8 mouse cellular contexts compared by ENCODE assay signal in the genomic region with DNA sequence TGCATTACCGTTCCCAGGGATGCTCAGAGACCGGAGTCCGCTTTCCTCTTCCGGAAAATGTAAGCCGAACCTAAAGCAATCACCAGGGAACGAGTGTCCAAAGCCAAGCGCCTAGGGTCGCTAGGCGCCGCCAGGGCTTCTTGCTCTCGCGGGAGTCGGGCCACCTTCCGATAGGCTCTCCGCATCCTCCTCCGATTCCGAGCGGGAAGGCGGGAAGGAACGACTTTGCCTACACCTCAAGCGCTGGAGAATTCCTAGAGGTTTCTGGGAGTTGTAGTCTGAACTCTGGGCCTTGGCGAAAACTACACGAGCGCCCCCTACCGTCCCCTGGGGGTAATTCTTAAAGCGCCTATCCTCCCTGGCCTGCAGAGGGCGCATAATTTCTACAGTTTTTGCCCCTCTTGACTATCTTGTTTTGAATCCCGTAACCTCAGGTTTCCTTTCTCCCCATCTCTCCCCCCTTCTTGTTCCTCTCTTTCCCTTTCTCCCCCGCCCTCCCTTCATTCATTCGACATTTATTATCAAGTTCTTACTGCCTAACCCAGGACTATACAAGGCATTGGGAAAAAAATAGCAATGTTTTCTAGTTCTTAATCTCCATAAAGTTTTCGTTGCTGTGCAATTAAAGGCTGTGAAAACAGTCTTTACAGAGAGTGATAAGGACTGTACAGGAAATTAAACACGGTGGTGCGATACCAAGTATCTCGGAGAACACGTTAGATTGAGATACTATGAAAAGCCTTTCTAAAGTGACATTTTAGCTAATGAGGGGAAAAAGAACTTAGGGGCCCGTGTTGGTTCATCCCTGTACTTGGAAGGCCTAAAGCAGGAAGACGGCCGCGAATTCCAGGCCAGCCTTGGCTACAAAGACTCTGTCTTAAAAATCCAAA. TPM values are rescaled to one million over a fixed set of nuclear protein-coding genes. Genes with fewer than 3 reads are reported as not detected.
DNase-seq lines count a peak whose midpoint lies in the region; ATAC-seq lines count a peak whose summit lies in the region.

No protein-coding gene starts in this region.

- H3K9me3 ChIP-seq in heart, embryonic 13.5 days: no peaks in the 10 kb centered on the region
- no peaks in the 10 kb centered on the region for H3K9me3 ChIP-seq in liver, embryonic 12.5 days (replicated peaks)
- H3K9me3 ChIP-seq in stomach, embryonic 15.5 days: no peaks in the 10 kb centered on the region

- DNase-seq in CD4-positive, CD25-positive, alpha-beta regulatory T cell, adult 2 months (ENCODE audit: low read depth, low spot score): peak; percentile 95
- DNase-seq in fat pad, adult 2 months (ENCODE audit: extremely low read depth, low read depth, low spot score): peak; percentile 83
- peak; percentile 96 for DNase-seq in kidney, postnatal 10 days
- DNase-seq in natural killer cell, adult 2 months (ENCODE audit: low spot score in 2 of 2): peak; percentile 95 to 96

- peaks cover 36% of the 10 kb centered on the region for H3K36me3 ChIP-seq in heart, embryonic 13.5 days
- H3K36me3 ChIP-seq in liver, embryonic 12.5 days: peaks cover 45% of the 10 kb centered on the region
- H3K36me3 ChIP-seq in stomach, embryonic 15.5 days: no peaks in the 10 kb centered on the region; the same call in 1 of the 2 replicates

- peak overlapping the region; percentile 80 for H3K4me2 ChIP-seq in heart, embryonic 13.5 days
- peak overlapping the region; percentile 96 for H3K4me2 ChIP-seq in liver, embryonic 12.5 days
- H3K4me2 ChIP-seq in stomach, embryonic 15.5 days: peak overlapping the region; percentile 79

- H3K4me1 ChIP-seq in brown adipose tissue, adult 24 weeks (ENCODE audit: control insufficient read depth, insufficient read depth, insufficient read length, low read length): peaks cover 5% of the 10 kb centered on the region
- H3K4me1 ChIP-seq in heart, embryonic 13.5 days: peaks cover 36% of the 10 kb centered on the region
- H3K4me1 ChIP-seq in liver, embryonic 12.5 days: peaks cover 74% of the 10 kb centered on the region
- H3K4me1 ChIP-seq in stomach, embryonic 15.5 days: peaks cover 30% of the 10 kb centered on the region

- under 1% methylated on average over 39 of the region's 39 CpGs for WGBS in heart, embryonic 13.5 days
- 1% methylated on average over 39 of the region's 39 CpGs for WGBS in liver, embryonic 12.5 days (ENCODE audit: insufficient replicate concordance)
- WGBS in stomach, embryonic 15.5 days: under 1% methylated on average over 39 of the region's 39 CpGs

- peak; percentile 84 for ATAC-seq in heart, embryonic 13.5 days (ENCODE audit: extremely low read depth, insufficient number of reproducible peaks, low FRiP score, low TSS enrichment)
- ATAC-seq in liver, embryonic 12.5 days: peak; percentile 80
- peak; percentile 93 for ATAC-seq in stomach, embryonic 15.5 days (ENCODE audit: insufficient read depth, low FRiP score, low read depth)

- no peaks in the 10 kb centered on the region for H3K27me3 ChIP-seq in heart, embryonic 13.5 days (replicated peaks)
- H3K27me3 ChIP-seq in liver, embryonic 12.5 days (replicated peaks): no peaks in the 10 kb centered on the region
- H3K27me3 ChIP-seq in stomach, embryonic 15.5 days (replicated peaks): no peaks in the 10 kb centered on the region

- H3K9ac ChIP-seq in heart, embryonic 13.5 days: peak overlapping the region; percentile 93
- peak overlapping the region; percentile 89 for H3K9ac ChIP-seq in liver, embryonic 12.5 days
- H3K9ac ChIP-seq in stomach, embryonic 15.5 days: peak overlapping the region; percentile 73

- H3K4me3 ChIP-seq in brown adipose tissue, adult 24 weeks (ENCODE audit: insufficient read depth, low read depth, low read length): peak overlapping the region; percentile 89
- H3K4me3 ChIP-seq in heart, embryonic 13.5 days: peak overlapping the region; percentile 85
- H3K4me3 ChIP-seq in liver, embryonic 12.5 days: peak overlapping the region; percentile 86
- peak overlapping the region; percentile 80 for H3K4me3 ChIP-seq in stomach, embryonic 15.5 days (replicated peaks)

- H3K27ac ChIP-seq in brown adipose tissue, adult 24 weeks (replicated peaks; ENCODE audit: low read depth, low read length): peak overlapping the region; percentile 89
- peak overlapping the region; percentile 96 for H3K27ac ChIP-seq in heart, embryonic 13.5 days (replicated peaks)
- peak overlapping the region; percentile 95 for H3K27ac ChIP-seq in liver, embryonic 12.5 days
- peak overlapping the region; percentile 97 for H3K27ac ChIP-seq in stomach, embryonic 15.5 days

RNA-seq across cellular contexts. Expression of a gene that starts 0.7 kb away (rescaled TPM):
- 10.7 and 10.9 TPM in 2 replicates for polyA plus RNA-seq in brown adipose tissue, adult 24 weeks (2012; ENCODE audit: insufficient read depth, insufficient read length, missing spikeins)
- polyA plus RNA-seq in heart, embryonic 13.5 days (2015; fragmentation: Nextera tagmentation; extraction: Ambion mirVana): 16.8 TPM in 2 replicates
- 24.3 and 27.1 TPM in 2 replicates for polyA plus RNA-seq in liver, embryonic 12.5 days (2016; fragmentation: Nextera tagmentation; extraction: Ambion mirVana)
- 21.6 and 24.5 TPM in 2 replicates for polyA plus RNA-seq in stomach, embryonic 15.5 days (2015; fragmentation: Nextera tagmentation; extraction: Ambion mirVana)

RNA-seq across cellular contexts. Expression of a gene that starts 0.8 kb away (rescaled TPM):
- 13.6 and 18.3 TPM in 2 replicates for polyA plus RNA-seq in brown adipose tissue, adult 24 weeks (2012; ENCODE audit: insufficient read depth, insufficient read length, missing spikeins)
- 82.6 and 86.5 TPM in 2 replicates for polyA plus RNA-seq in heart, embryonic 13.5 days (2015; fragmentation: Nextera tagmentation; extraction: Ambion mirVana)
- 110 TPM in 2 replicates for polyA plus RNA-seq in liver, embryonic 12.5 days (2016; fragmentation: Nextera tagmentation; extraction: Ambion mirVana)
- polyA plus RNA-seq in stomach, embryonic 15.5 days (2015; fragmentation: Nextera tagmentation; extraction: Ambion mirVana): 122 and 130 TPM in 2 replicates

RNA-seq across cellular contexts. Expression of a gene that starts 19.4 kb away (rescaled TPM):
- polyA plus RNA-seq in brown adipose tissue, adult 24 weeks (2012; ENCODE audit: insufficient read depth, insufficient read length, missing spikeins): not detected in 2 replicates
- polyA plus RNA-seq in heart, embryonic 13.5 days (2015; fragmentation: Nextera tagmentation; extraction: Ambion mirVana): 56.2 and 59.9 TPM in 2 replicates
- polyA plus RNA-seq in liver, embryonic 12.5 days (2016; fragmentation: Nextera tagmentation; extraction: Ambion mirVana): 1.7 and 2.3 TPM in 2 replicates
- polyA plus RNA-seq in stomach, embryonic 15.5 days (2015; fragmentation: Nextera tagmentation; extraction: Ambion mirVana): 10.4 and 12.6 TPM in 2 replicates

RNA-seq across cellular contexts. Expression of a gene that starts 26.4 kb away (rescaled TPM):
- 6.7 and 8.3 TPM in 2 replicates for polyA plus RNA-seq in brown adipose tissue, adult 24 weeks (2012; ENCODE audit: insufficient read depth, insufficient read length, missing spikeins)
- polyA plus RNA-seq in heart, embryonic 13.5 days (2015; fragmentation: Nextera tagmentation; extraction: Ambion mirVana): 24.5 and 25.0 TPM in 2 replicates
- 38.3 and 39.8 TPM in 2 replicates for polyA plus RNA-seq in liver, embryonic 12.5 days (2016; fragmentation: Nextera tagmentation; extraction: Ambion mirVana)
- polyA plus RNA-seq in stomach, embryonic 15.5 days (2015; fragmentation: Nextera tagmentation; extraction: Ambion mirVana): 7.5 and 7.7 TPM in 2 replicates

RNA-seq across cellular contexts. Expression of a gene that starts 30.5 kb away (rescaled TPM):
- not detected in 2 replicates for polyA plus RNA-seq in brown adipose tissue, adult 24 weeks (2012; ENCODE audit: insufficient read depth, insufficient read length, missing spikeins)
- 0.07 and 0.28 TPM in 2 replicates for polyA plus RNA-seq in heart, embryonic 13.5 days (2015; fragmentation: Nextera tagmentation; extraction: Ambion mirVana)
- 0.06 and 0.17 TPM in 2 replicates for polyA plus RNA-seq in liver, embryonic 12.5 days (2016; fragmentation: Nextera tagmentation; extraction: Ambion mirVana)
- polyA plus RNA-seq in stomach, embryonic 15.5 days (2015; fragmentation: Nextera tagmentation; extraction: Ambion mirVana): 0.81 and 1.1 TPM in 2 replicates

Comparison
In these comparisons a context has a peak if more than half of its experiments do, and no peak if none do; other contexts are left out.
1. Peak in every context shown above with its lines: DNase-seq, ATAC-seq, H3K4me3 ChIP-seq and H3K27ac ChIP-seq.